Mouse (Mus musculus) lung, postnatal 25 days (tissue): ENCODE results near the gene Myl4.

Experiments
- DNase-seq: peaks from one replicate; pipeline ENCODE4 v3.0.0; 2022; ENCODE audit warnings: low spot score

Myl4 gene

DNA sequence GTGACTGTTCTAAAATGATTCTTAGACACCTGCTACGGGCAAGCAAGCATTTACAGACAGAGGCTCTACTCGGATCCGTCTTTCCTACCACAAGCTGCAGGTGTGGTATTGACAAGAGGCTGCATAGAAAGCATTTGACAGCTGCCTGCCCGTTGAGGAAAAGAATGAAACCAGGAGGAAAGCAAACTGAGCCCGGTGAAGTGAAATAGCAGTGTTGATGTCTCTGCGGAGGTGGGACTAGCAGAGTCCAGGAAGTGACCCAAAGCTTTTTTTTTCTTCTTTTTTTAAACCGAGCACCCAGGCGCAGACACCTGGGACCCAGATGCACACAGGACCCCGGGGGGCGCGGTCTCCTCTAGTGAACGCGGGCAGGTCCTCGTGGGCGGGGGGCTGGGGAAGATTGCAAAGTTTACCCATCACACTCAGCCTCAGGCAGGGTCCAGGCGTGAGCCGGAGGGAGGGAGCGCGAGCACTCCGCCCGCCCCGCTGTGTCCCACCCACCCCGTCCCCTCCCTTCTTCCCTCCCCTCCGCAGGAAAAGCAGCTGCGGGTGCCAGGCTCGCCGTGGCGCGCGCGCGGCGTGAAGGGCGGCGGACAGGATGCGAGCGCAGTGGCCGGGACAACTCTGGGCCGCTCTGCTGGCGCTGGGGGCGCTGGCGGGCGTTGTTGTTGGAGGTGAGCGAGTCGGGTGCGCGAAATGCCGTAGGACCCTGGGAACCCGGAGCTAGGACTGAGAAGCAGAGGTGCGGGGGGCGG, 57.2 kb downstream of the Myl4 start, which contains the start of gene Itgb3:
Gene Itgb3 (plus strand): TSS at position 510 of the 755 bp plus-strand sequence.
- DNase-seq, result peak; percentile 81

DNA sequence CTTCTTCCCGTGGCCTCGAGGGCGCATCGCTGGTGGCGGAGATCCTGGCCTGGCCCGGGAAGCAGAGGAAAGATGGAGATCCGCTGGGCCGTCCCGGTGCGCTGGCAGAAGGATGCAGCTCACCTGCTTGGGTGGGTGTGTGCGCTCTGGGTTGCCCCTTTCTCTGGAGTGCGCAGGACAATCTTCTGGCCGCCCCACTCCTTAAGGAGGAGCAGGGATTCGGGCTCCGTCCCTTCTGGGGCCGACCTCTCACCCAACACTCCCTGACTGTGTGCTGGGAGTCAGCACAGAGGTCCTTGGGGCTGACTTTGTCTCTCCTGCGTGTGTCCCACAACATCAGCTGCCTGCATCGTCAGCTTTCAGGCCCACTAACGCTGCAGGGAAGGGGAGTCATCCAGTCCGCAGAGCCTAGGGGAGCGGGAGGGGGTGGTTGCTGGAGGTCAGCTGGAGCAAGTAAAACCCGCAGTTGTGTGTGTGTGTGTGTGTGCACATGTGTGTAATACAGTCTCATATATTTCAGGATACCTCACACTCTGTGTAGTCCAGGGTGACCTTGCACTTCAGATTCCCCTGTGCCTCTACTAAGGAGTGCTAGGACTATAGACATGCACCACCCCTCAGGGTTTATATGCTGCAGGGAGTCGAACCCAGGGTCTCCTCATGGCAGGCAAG, 57.9 kb downstream of the Myl4 start:
- no peak for DNase-seq

DNA sequence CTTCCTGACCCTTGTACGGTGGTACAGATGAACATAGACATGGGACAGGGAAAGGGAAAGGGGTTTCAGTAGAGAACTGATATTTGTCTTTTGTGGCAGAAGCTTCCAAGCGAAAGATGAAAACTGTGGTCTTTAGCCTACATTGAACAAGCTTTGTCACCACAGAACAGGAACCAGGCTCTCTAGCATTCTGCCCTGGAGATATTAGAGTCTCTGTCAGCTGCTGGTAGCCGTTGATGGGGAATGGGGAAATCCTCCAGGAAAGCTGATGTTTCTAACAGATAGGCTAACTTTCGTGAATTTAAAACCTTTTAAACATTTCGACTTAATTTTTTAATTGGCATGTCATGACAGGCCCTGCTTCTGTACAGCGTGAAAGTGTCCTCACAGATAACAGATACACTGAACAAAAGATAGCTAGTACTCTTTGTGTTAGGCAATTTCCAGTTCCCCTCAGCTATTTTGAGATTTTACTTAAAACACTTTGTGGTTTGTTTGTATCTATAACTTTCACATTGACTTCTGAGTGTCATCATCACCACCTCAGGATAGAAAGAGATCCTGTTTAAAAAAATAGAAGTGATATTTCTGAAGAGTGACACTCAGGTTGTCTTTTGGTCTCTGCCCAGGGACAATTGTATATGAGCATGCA, 58.7 kb downstream of the Myl4 start:
- no peak for DNase-seq

DNA sequence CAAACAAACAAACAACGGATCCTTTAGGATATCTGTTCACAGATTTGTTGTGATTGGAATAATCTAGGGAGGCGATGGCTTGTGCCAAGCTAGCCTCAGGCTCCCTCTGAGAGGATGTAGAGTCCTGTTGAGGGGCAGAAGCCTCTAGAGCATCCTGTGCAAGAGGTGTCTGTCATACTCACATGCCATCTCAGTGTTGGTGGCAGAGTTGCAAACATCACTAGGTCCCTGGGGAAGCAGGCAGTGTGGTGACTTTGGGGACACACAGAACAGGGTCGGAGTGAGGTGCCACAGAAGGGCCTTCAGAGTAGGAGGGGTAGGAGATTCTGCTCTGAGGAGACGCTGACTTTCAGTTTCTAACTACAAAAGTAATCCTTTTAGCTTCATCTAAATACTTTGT, 59.3 kb downstream of the Myl4 start:
- no peak for DNase-seq

DNA sequence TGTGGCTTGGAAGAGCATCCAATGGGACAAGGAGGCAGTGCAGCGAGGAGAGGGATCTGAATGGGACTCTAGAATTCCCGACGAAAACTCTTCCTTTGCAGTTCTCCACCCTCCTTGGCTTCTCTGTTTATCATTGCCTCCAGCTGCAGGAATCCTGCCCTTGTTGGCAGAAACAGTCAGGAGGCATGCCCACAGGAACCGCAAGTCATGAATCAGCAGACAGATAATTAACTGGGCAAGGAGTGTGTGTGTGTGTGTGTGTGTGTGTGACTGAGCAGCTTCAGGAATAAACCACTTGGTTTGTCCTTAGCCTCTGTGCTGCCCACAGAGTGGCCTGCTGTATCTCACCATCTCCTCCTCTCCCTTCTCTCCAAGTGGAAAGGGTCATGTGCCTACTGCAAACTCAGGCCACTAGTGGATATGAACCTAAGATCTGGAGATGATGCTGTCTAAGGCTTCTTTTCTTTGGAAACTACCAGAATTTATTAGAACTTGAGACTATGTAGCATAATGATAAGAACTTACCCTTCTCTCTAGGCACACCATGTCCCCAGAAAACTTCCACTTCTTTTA, 61.2 kb downstream of the Myl4 start:
- no peak for DNase-seq

DNA sequence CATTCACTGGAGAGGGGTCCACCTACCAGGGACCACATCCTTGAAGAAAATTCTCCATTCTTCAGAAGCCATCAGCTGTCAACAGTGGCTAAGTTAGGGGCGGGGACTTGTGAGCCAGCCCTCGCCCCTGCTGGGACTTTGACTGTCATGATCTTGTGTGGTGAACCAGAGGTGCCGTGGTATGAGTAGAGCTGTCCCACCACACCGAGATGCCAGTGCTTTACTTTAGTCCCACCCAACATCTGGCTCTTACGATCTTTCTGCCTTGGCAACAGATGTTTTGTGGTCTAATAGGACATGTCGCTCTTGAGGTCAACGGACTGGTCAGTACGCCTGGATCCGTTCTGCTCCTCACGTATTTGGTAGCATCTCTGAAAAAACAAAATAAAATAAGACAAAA, 63.1 kb downstream of the Myl4 start:
- no peak for DNase-seq

DNA sequence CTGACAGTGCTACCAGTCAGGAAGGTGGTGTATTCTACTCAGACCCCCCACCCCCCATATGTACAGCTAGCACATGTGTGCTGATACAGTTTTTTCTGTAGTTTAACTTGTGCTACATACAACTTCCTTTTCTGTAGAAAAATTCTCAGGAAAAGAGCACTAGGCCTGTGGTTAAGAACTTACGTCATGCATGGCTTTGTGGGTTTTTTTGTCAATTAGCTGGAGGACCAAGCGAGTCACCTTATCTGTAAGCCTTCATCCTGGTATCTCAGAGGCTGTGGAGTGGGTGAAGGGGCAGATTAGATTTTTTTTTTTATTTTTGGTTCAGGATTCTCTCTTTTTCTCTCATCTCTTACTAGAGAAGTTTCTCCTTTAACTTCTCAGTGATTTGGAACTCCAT, 63.7 kb downstream of the Myl4 start:
- no peak for DNase-seq

DNA sequence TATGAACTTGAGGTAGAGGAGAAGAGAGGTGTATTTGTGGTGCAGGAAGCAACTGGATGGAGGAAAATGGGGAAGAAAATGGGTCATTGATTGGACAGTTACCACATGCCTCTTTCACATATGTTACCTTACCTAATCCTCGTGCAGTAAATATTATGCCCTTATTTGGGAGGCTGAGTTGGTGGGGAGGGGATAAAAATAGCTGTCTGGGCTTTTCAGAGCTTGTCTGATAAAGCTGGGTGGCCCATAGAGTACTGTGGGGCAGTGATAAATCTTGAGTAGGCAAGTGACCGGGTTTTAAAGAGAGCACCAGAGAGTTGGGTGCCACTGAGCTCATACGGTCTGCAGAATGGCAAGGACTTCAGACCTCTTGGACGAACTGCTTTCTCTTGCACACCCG, 65.7 kb downstream of the Myl4 start:
- no peak for DNase-seq

DNA sequence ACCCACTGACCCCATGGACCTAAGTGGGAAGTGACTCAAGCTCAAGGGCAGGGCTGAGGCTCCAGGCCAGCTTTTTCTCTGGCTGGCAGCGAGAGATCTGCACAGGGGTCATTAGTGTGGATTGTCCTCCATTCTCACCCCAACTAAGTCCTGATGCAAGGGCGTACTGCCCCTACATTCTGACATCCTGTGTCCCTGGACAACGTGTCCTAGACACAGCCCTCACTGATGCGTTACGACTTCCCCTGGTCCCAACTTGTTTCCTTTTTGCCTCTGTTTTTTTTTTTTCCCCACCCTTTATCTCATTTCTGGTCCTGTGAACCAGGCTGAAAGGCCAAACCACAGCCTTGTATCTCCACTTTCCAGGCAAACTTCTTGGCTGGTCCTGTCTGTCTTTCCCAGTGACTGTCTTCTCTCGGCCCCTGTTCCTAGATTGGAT, 68.2 kb downstream of the Myl4 start:
- DNase-seq, result peak; percentile 17

DNA sequence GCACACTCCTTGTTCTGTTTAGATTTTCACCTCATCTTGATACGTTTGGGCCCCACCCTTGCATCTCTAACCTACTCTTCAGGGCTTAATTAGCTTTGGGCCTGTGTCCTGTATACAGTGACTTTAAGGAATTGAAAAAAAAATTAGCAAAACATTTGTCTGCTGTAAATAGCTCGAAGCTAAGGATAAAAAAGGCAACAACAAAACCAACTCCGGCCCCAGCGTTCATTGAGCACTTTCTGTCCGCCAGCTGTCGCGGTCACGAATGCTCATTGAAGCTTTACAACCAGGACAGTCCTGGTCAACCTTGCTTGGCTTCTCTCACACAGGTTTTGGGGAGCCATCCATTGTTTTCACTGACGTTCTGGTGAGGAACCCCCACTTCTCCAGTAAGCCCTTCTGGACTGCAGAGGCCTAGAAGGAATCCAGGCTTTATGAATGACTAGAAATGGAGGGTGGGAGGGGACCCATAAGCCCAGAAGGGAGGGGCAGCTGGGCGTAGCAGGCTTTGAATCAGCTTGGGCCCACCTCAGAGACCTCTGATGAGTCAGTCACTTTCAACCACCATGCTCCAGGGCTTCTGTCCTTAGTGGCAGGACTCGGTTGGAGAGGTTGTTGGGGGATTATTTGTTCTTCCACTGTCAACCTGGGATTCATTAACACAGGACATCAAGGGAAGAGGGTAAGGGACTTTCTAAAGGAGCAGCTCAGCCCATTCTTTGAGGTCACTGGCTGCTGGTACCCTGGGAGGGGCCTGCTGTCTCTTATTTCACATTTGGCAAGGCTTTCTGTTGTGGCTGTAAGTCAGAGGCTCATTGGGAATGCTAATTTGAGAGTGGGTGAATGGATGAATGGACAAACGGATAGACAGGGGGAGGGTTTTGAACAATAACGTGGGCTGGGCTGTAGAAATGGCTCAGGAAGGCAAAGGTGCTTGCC, 68.9 kb downstream of the Myl4 start:
- DNase-seq, result no peak

DNA sequence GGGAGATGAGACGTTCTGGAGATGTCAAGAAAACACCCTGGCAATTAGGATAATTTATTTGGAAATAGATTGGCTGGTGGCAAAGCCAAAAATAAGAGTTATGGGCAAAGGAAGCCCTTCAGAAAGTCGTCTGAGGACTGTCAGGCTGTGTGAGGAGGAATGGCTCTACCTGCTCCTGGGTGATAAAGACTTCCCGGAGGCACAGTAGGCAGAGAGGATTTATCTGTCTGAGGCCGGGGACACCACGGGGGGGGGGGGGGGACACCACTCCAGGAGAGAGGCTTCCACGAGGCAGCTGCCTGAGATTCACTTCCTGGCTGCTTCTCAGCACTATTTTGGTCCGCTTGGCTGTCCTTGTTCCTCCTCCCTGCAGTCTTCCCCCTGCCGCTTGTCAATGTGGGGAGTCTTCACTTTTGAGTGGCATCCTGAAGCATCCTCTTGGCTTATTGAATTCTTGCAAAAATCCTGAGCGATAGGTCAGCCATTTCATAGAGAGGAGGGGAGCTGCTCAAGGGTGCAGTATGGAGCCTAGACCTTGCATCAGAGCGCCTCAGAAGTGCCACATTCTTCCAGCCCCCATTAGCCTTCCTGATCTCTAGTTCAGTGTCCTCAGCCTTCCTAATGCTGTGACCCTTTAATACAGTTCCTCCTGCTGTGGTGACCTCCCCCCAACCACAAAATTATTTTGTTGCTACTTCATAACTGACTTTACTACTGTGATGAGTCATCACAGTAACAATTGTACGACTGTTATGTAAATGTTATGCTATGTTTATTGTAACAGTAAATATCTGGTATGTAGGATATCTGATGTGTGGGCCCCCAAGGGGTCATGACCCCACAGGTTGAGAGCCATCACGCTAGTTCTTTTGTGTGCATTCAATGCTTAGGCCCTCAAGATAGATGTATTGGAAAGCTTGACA, 71.8 kb downstream of the Myl4 start:
- DNase-seq, result no peak

DNA sequence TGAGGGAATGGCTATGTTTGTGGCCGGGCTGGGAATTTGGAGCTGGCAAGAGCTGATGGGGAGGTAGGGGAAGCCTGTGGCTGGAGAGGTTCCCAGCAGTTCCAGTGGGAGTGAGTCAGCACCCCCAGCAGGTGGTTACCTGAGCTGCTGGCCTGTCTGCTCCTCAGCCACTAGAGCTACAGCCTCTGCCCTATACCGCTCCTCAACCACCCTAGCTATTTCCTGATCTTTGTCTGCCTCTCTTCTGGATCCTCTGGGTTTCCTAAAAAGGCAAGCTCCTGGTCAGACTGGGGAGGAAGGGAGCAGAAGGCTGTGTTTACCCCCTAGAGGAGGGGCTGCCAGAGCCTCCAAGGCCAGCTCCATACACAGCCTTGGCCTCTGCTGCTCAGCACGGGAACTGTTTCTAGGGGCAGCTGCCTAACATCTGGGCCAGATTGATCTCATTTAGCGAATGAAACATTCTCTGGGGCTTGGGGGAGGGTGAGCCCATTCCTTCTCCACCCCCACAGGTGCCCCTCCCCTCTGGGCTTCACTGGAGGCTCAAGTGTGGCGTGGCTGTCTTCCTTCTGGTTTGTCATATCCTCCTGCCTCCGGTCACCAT, 74.4 kb downstream of the Myl4 start:
- DNase-seq, result no peak

DNA sequence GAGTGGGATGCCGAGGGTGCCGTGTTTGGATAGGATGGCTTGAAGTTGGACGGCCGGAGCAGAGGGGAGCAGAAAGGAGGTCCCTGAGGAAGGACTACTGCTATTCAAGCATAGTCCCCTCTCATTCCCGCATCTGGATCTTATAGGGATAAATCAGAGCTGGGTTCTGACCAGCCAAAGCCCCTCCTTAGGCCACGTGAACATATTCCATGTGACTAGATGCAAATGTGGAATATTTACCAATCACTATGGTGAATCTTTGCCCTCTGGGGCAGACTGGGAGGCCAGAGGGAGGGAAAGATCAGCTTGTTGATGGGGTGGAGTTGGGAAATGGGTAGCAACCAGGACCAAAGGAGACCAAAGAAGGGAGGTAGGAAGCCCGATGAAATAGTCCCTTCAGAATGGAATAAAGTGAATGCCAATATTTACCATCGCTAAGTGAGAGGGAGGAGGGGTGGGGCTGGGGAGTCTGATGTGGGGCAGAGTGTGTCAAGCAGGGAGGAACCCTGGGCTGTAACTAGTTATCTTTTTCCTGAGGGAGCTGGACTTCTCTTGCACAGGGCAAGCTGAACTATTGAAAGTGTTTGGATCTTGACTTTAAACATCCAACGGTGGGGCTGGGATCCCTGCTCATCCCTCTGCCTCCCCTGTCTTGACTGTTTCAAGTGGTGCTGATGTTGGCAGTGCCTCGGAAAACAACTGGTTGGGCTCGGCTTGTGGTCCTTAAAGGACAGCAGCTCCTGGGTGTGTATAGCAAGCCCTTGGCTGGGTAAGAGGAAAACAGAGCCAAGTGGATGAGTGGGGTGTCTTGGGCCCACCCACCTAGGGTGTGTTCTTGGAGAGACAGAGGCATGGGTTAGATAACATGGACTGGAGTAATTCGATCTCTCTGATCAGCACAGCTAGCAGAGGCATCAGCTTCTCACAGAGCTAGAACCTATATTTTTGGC, 75.3 kb downstream of the Myl4 start:
- DNase-seq, result no peak

DNA sequence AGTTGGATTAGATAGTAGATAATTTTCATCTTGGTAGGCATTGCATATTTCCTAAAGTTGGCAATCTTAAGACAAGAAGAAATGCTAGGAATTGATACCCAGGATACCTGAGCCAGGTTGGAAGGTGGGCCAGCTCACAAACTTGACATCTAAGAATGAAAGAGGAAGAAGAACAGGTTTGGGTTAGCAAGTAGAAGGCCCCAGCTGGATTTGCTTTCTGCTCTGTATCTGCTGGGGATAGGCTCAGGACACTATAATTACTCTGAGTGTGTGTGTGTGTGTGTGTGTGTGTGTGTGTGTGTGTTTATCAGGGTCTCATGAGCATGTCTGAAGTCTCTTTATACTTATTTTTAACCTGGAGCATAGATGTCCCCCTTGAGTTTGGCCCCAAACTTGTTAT, 76.2 kb downstream of the Myl4 start:
- DNase-seq, result no peak

DNA sequence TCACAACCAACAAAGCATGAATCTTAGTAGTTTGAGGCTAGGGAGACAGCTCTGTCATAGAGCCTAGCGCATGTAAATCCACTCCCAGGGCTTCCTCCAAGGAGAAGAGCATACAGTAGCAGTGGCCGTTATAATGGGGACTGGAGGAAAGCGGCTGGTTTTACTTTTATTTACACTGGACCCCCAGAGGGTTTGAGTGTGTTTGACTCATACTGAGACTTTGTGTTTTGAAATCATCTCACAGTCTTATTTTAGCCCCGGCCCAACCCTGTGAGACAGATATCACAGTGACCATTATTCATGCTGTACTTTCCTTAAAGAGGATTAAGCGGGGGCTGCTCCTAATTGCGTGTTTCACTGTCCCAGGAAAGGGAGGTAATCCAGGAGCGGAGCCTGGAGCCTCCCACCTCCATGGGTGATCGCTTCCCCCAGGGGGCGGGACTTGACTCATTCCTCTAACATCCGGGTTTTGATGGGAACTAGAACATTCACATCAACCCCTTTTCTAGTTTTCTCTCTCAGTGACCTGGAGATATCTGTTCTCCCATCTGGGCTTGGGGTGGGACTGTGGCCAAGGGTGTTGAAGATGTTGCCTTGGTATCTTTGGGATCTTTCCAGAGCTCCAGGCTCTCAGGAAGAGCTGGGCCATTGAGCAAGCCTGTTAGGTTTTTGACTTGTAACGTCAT, 77.3 kb downstream of the Myl4 start:
- no peak for DNase-seq

DNA sequence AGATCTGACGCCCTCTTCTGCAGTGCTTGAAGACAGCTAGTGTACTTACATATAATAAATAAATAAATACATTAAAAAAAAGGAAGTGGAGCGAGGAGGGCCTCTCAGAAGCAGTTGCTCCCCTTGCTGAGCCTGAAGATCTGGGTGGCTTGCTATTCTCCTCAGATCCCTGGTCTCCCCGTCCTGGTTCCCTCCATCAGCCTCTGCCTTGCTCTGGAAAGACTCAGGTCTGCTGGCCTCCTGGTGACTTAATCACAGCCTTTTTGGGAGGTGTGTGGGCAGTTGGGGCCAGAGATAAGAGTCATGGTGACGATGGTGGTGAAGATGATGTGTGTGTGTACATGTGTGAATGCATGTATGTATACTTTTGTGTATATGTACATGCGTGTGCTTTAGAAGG, 78.1 kb downstream of the Myl4 start:
- no peak for DNase-seq

DNA sequence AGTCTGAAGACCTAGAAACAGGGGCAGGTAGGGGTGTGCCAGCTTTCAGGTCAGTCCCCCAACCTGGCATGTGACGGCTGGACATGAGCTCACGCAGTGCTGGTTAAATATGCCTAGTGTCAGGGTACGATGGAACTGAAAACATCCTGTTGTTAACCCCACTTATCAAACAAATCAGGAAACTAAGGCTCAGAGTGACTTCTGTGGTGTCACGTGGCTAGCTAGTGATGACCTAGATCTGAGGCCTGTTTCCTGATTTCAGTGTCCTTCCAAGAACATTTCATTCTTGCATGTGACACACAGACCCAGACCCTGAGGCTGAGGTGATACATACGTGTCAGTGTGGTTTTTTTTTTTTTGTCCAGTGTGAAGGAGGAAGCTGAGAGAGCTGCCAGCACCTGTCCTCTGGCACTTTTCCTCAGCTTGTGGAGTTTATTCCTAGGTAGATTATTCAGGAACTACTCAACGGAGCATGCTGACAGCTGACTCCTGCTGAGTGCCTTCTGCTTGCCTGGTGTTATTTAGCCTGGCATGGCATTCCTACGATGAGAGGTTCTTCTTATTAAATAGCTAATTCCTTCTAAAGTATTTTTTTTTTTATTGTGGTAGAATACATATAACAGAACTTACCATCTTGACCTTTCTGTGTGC, 79.8 kb downstream of the Myl4 start:
- no peak for DNase-seq

DNA sequence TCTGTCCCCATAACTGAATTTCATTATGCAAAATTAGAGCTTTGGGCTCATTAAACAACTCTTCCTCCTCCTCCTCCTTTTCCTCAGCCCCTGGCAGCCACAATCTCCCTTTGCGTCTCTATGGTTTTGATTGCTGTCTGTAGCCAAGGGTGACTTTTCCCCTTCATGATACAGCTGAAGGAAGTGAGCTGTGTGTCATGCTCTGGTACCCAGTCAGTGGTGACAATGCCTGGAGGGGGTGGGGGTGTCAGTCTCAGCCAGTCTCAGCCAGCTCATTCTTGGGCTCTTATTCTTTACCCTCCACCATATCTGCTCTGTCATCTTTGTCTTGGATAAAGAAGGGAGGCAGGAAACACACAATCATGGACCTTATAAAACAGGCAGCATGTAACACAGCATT, 80.8 kb downstream of the Myl4 start:
- DNase-seq, result no peak
